Mouse (Mus musculus): ENCODE results near the gene Rpl26. TPM values are rescaled to one million over a fixed set of nuclear protein-coding genes. Genes with fewer than 3 reads are reported as not detected.

Gene Rpl26
- total RNA-seq (2023), result 2,913 TPM

GRCm38 (mm10) chr11:68901351-68902046 is at the start of gene Rpl26:
Gene Rpl26 (plus strand): TSS chr11:68901583.

GRCm38 (mm10) chr11:68871748-68872147 is 29.6 kb upstream of the Rpl26 start, which contains the start of gene Ndel1:
Gene Ndel1 (minus strand): TSS chr11:68871858.

GRCm38 (mm10) chr11:68888253-68888652 is 13.1 kb upstream of the Rpl26 start, which contains the start of gene Rnf222:
Gene Rnf222 (plus strand): TSS chr11:68888553.

GRCm38 (mm10) chr11:68926981-68927380 is 25.6 kb downstream of the Rpl26 start, which contains the start of gene Odf4:
Gene Odf4 (minus strand): TSS chr11:68927081.

Other genes with a start within 250 kb of the Rpl26 start
- 0.21 TPM for gene Myh10, start 210.0 kb upstream of the Rpl26 start, total RNA-seq (2023)
- gene Ndel1, start 29.7 kb upstream of the Rpl26 start, total RNA-seq (2023), result 90.2 TPM
- gene Rnf222, start 13.0 kb upstream of the Rpl26 start, total RNA-seq (2023), result not detected
- not detected for gene Odf4, start 25.5 kb downstream of the Rpl26 start, total RNA-seq (2023)
- gene Arhgef15, start 55.9 kb downstream of the Rpl26 start, total RNA-seq (2023), result 0.50 TPM
- 2.9 TPM for gene Slc25a35, start 66.5 kb downstream of the Rpl26 start, total RNA-seq (2023)
- 2.8 TPM for gene Rangrf, start 73.6 kb downstream of the Rpl26 start, total RNA-seq (2023)
- 20.6 TPM for gene Pfas, start 106.9 kb downstream of the Rpl26 start, total RNA-seq (2023)
- gene Ctc1, start 114.3 kb downstream of the Rpl26 start, total RNA-seq (2023), result 19.9 TPM
- 1.5 TPM for gene Aurkb, start 144.1 kb downstream of the Rpl26 start, total RNA-seq (2023)
- 9.1 TPM for gene Borcs6, start 158.1 kb downstream of the Rpl26 start, total RNA-seq (2023)
- not detected for gene Tmem107, start 169.2 kb downstream of the Rpl26 start, total RNA-seq (2023)
- 260 TPM for gene Vamp2, start 186.9 kb downstream of the Rpl26 start, total RNA-seq (2023)
- gene Per1, start 193.6 kb downstream of the Rpl26 start, total RNA-seq (2023), result 696 TPM
- gene Hes7, start 218.8 kb downstream of the Rpl26 start, total RNA-seq (2023), result not detected
- not detected for gene 9130213A22Rik, start 221.0 kb downstream of the Rpl26 start, total RNA-seq (2023)
- 1.6 TPM for gene Aloxe3, start 224.3 kb downstream of the Rpl26 start, total RNA-seq (2023)

Measured in CD4-positive naive resting alpha-beta T cell, adult 76 days (primary cell).